Mouse (Mus musculus) stomach, postnatal 0 days (tissue): Measurements from ENCODE around the gene Gm20695.

Experiments
- CTCF ChIP-seq: IDR thresholded peaks from 2 replicates; pipeline ENCODE4 v1.5.1; 2016; ENCODE audit warnings: antibody characterized with exemption, low read depth, mild to moderate bottlenecking, moderate library complexity
- EP300 ChIP-seq: optimal IDR thresholded peaks from 2 replicates; pipeline ENCODE3; 2016; ENCODE audit warnings: antibody characterized with exemption

- no peak for TF ChIP-seq CTCF
- TF ChIP-seq EP300: no peak
Observed at GRCm38 (mm10) chr16:3895173-3895792, 10.8 kb downstream of the Gm20695 start.
